Mouse (Mus musculus) embryo, embryonic 9.5 days (tissue): ENCODE data around the gene Slc27a2.
"Not testable (repeated sequence)": the region's sequence is repeated elsewhere in the genome, so short reads cannot be mapped to it uniquely, and the experiment has no call there.

Experiments
- DNase-seq: peaks from one replicate; pipeline ENCODE4 v3.0.0-alpha.2; 2017; ENCODE audit errors: extremely low spot score

Slc27a2 gene

GRCm38 (mm10) chr2:126601918-126602600 lies 49.9 kb downstream of the Slc27a2 start:
- no peak for DNase-seq

- DNase-seq = no peak
Measured at GRCm38 (mm10) chr2:126606061-126606687, 54.0 kb downstream of the Slc27a2 start.

GRCm38 (mm10) chr2:126606688-126607062 lies 54.5 kb downstream of the Slc27a2 start:
- no peak for DNase-seq

GRCm38 (mm10) chr2:126607553-126608203 lies 55.5 kb downstream of the Slc27a2 start:
- no peak for DNase-seq

- not testable (repeated sequence) for DNase-seq
Measured at GRCm38 (mm10) chr2:126609600-126609999, 57.4 kb downstream of the Slc27a2 start.

- no peak for DNase-seq
Measured at GRCm38 (mm10) chr2:126615355-126615754, 63.1 kb downstream of the Slc27a2 start.

GRCm38 (mm10) chr2:126618470-126619179 lies 66.4 kb downstream of the Slc27a2 start:
- no peak for DNase-seq

GRCm38 (mm10) chr2:126619249-126619704 lies 67.1 kb downstream of the Slc27a2 start, which contains the start of gene Hdc:
Gene Hdc, minus strand, starts transcription at chr2:126619299.
- DNase-seq = no peak

- no peak for DNase-seq
Measured at GRCm38 (mm10) chr2:126622455-126622854, 70.2 kb downstream of the Slc27a2 start.

GRCm38 (mm10) chr2:126623138-126623537 lies 70.9 kb downstream of the Slc27a2 start:
- no peak for DNase-seq

- DNase-seq = no peak
Measured at GRCm38 (mm10) chr2:126628455-126628995, 76.3 kb downstream of the Slc27a2 start.

GRCm38 (mm10) chr2:126633165-126633564 lies 81.0 kb downstream of the Slc27a2 start:
- DNase-seq = no peak

GRCm38 (mm10) chr2:126635939-126636823 lies 84.0 kb downstream of the Slc27a2 start:
- DNase-seq = no peak
